Mouse (Mus musculus) thymus, adult 2 months (tissue): ENCODE results near the gene Zpbp2.

Source experiments
- CTCF ChIP-seq: fragments of 200-500 bp; IDR thresholded peaks from 2 replicates; pipeline ENCODE4 v1.5.1; 2012; ENCODE audit warnings: mild to moderate bottlenecking, control low read depth, low read length, moderate library complexity, borderline replicate concordance; ENCODE audit not compliant: control insufficient read depth, poor library complexity, insufficient read depth; ENCODE audit errors: extremely low read depth
- POLR2A ChIP-seq: fragments of 200-500 bp; IDR thresholded peaks from 2 replicates; pipeline ENCODE4 v1.6.1; 2012; ENCODE audit warnings: mild to moderate bottlenecking, low read length, control low read depth, moderate library complexity; ENCODE audit not compliant: control insufficient read depth, poor library complexity, insufficient read depth; ENCODE audit errors: extremely low read depth

DNA sequence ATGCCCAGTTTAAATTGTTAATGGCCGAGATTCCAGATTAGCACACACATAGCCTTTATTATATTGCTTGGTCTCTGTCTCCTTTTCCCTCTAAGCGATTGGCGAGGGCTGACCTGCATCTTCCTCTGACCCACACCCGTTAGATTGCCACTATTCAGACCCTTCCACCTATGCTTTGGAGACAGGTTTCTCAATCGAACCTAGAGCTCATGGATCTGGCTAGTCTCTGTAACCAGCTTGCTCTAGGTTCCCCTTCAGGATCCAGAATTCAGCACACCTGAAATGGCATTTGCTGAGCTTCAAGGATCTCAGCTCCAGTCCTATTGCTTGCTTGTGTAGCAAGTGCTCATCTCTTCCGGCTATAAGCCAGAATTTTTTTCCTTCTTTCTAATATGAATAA lies 18.6 kb downstream of the Zpbp2 start:
- TF ChIP-seq CTCF: no peak
- TF ChIP-seq POLR2A: no peak
